Mouse (Mus musculus) cerebellum, adult 2 months (tissue): ENCODE measurements around the gene Hist1h2bh.

ENCODE experiments used
- CTCF ChIP-seq: fragments of 200-500 bp; IDR thresholded peaks from 2 replicates; pipeline ENCODE4 v1.5.1; 2011; ENCODE audit warnings: low read depth, mild to moderate bottlenecking, control low read depth, low read length, moderate library complexity, borderline replicate concordance; ENCODE audit not compliant: insufficient read depth
- POLR2A ChIP-seq: fragments of 200-500 bp; IDR thresholded peaks from 2 replicates; pipeline ENCODE4 v1.6.1; 2011; ENCODE audit warnings: low read length, control low read depth, borderline replicate concordance; ENCODE audit not compliant: insufficient read depth

DNA sequence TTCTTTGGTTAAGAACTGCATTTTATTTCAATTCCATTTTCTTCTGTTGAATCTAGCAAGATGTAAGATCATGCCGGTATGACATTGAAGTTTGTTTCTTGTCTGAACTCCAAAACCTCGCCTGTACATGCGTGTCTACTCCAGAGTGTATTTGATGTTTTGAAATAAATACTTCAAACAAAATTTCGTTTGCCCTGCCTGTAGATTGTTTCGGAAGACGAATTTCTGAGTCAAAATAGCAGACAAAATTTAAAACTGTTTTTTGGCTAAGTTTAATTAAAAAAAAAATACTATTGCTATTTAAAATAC is 24.9 kb downstream of the Hist1h2bh start:
- TF ChIP-seq CTCF (no peak), POLR2A (no peak)
